Mouse (Mus musculus) spleen, embryonic (tissue): Measurements from ENCODE around the gene Scn8a.

Experiments
- CTCF ChIA-PET: fragments of 350-600 bp; sonication (Branson Sonifier 250); formaldehyde crosslinking; loops from one replicate; lab custom pipeline; 2022; lab: Charles Lee

Scn8a gene

GRCm38 (mm10) chr15:100952292-100952691, 82.6 kb downstream of the Scn8a start:
- CTCF ChIA-PET: interaction anchor here (0.6 kb wide), 2 partner anchors 47 to 1007 kb away, joined by 3 to 5 read pairs; no protein-coding TSS in a partner anchor

- CTCF ChIA-PET: no interaction called here
These were observed 83.2 kb downstream of the Scn8a start for GRCm38 (mm10) chr15:100952854-100953253.

- CTCF ChIA-PET: no interaction called here
These were observed 84.3 kb downstream of the Scn8a start for GRCm38 (mm10) chr15:100953955-100954354.

GRCm38 (mm10) chr15:100954751-100955150, 85.1 kb downstream of the Scn8a start:
- CTCF ChIA-PET: no interaction called here

GRCm38 (mm10) chr15:100960958-100961357, 91.3 kb downstream of the Scn8a start:
- CTCF ChIA-PET: interaction anchor here (0.6 kb wide), 2 partner anchors 18 to 76 kb away, joined by 3 read pairs; no protein-coding TSS in a partner anchor

GRCm38 (mm10) chr15:100961561-100961960, 91.9 kb downstream of the Scn8a start:
- CTCF ChIA-PET: interaction anchor here (0.6 kb wide), 1 partner anchor 77 kb away, joined by 3 read pairs; no protein-coding TSS in a partner anchor

GRCm38 (mm10) chr15:100971443-100971842, 101.8 kb downstream of the Scn8a start:
- CTCF ChIA-PET: no interaction called here

- CTCF ChIA-PET: no interaction called here
These were observed 103.1 kb downstream of the Scn8a start for GRCm38 (mm10) chr15:100972795-100973194.

- CTCF ChIA-PET: no interaction called here
These were observed 105.0 kb downstream of the Scn8a start for GRCm38 (mm10) chr15:100974679-100975078.

- CTCF ChIA-PET: no interaction called here
These were observed 113.9 kb downstream of the Scn8a start for GRCm38 (mm10) chr15:100983427-100984153.

GRCm38 (mm10) chr15:100984154-100984893, 114.7 kb downstream of the Scn8a start:
- CTCF ChIA-PET: no interaction called here

GRCm38 (mm10) chr15:100986479-100986878, 116.8 kb downstream of the Scn8a start:
- CTCF ChIA-PET: no interaction called here

- CTCF ChIA-PET: no interaction called here
These were observed 117.4 kb downstream of the Scn8a start for GRCm38 (mm10) chr15:100987031-100987430.

- CTCF ChIA-PET: no interaction called here
These were observed 120.6 kb downstream of the Scn8a start for GRCm38 (mm10) chr15:100990283-100990682.

GRCm38 (mm10) chr15:100997090-100997489, 127.4 kb downstream of the Scn8a start:
- CTCF ChIA-PET: no interaction called here

- CTCF ChIA-PET: no interaction called here
These were observed 132.0 kb downstream of the Scn8a start for GRCm38 (mm10) chr15:101001685-101002084.

- CTCF ChIA-PET: no interaction called here
These were observed 132.8 kb downstream of the Scn8a start for GRCm38 (mm10) chr15:101002466-101002865.

GRCm38 (mm10) chr15:101004538-101004937, 134.9 kb downstream of the Scn8a start:
- CTCF ChIA-PET: no interaction called here

GRCm38 (mm10) chr15:101005717-101006116, 136.1 kb downstream of the Scn8a start:
- CTCF ChIA-PET: no interaction called here

GRCm38 (mm10) chr15:101006251-101007040, 136.8 kb downstream of the Scn8a start:
- CTCF ChIA-PET: no interaction called here

GRCm38 (mm10) chr15:101007236-101007635, 137.6 kb downstream of the Scn8a start:
- CTCF ChIA-PET: no interaction called here
